Mouse (Mus musculus): ENCODE results near the gene Csrnp2.

DNA sequence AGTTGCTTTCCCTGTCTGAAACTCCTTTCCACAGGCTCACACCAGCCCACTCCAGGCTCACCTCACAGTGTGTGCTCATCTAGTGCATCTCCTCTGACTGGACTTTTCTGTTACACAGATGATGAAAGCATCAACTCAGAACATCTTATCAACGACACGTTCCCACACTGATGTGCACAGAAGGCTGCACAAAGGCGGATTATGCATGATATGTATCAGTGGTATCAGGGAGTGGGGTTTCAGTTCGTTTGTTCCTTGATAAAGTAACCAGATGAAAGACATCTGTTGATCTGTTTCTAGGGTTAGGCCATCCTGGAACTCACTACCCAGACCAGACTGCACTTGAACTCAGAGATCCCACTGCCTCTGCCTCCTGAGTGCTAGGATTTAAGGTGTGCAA, 18.1 kb upstream of the Csrnp2 start:
- TF ChIP-seq CTCF (IDR thresholded peaks at IDR 0.05; ENCODE audit: extremely low read depth, insufficient read depth, low read length) = no peak
- TF ChIP-seq POLR2A (IDR thresholded peaks at IDR 0.05; ENCODE audit: extremely low read depth, insufficient read depth, low read length) = no peak

Data from cortical plate, adult 2 months (tissue).